Mouse (Mus musculus) CD4-positive helper T cell, adult 2 months (primary cell): ENCODE measurements around the gene Slc38a9.

Experiments
- DNase-seq: peaks from one replicate; pipeline ENCODE4 v3.0.0-alpha.2; 2012; ENCODE audit warnings: low read depth, missing footprints, low spot score

Slc38a9 gene

GRCm38 (mm10) chr13:112660574-112661381 is at the start of gene Slc38a9:
Gene Slc38a9, plus strand, starts transcription at chr13:112660751.
- DNase-seq: peak; percentile 95

DNA sequence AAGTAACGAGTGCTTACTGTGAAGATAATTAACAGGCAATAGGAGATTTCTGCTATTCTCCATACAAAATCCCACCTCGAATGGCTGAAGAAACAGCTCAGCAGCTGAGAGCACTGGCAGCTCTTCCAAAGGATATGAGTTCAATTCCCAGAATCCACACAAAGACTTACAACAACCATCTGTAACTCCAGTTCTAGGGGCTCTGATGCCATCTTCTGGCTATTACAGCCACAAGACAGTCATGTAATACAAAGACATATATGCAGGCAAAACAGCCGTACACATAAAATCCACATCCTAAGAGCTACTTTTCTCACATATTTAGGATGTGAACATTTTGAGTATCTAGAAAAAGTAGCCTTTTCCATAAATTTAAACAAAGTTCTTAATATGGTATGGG is 39.0 kb upstream of the Slc38a9 start:
- DNase-seq: no peak

DNA sequence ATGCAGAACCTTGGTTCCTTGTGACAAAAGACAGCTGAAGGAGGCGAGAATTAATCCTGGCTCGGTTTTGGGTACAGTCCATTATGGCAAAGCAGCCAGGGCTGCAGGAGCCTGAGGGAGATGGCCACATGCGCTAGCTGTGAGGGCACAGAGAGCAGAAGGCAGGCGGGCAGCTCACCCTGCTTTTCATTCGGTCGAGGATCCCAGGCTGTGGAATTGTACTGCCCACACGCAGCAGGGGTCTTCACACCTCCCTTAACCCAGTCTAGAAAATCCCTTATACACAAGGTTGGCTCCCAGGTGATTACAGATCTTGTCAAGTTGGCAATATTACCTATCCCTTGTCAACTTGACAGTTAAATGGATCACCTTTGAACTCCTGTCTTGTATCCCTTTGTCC is 36.9 kb upstream of the Slc38a9 start:
- no peak for DNase-seq

DNA sequence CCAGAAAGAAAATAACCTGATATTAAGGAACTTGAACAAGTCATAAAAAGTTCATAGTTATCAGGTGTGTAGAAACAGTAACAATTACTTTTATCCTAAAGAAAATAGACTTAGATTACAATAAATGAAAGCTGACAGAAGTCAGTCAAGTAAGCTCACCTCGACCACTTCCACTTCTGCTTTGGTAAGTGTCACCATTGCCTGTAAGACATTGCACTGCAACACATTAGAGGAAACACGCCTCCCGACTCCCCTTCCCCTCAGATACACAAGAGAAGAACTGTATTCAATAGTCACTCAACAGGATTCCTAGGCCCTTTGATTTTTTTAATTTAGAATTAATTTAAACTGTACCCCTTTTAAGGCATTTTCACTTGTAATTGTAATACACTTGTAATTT is 35.9 kb upstream of the Slc38a9 start:
- DNase-seq: no peak

DNA sequence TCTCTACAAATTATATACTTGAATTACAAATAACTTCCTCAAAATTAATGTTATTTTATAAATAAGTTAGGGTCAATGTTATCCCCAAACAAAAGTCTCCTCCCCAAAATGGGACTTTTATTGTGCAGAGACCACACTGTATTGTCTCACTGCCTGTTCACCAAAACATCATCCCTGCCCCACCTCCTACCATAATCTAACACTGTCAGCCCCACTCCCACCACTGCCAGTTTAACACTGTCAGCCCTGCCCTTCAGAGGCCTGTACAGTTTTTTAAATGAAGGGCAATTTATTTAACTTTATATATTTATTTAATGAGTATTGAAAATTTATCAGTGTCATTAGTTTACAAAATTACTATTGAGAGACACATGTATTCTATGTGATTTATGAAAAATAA is 35.0 kb upstream of the Slc38a9 start:
- DNase-seq: no peak

DNA sequence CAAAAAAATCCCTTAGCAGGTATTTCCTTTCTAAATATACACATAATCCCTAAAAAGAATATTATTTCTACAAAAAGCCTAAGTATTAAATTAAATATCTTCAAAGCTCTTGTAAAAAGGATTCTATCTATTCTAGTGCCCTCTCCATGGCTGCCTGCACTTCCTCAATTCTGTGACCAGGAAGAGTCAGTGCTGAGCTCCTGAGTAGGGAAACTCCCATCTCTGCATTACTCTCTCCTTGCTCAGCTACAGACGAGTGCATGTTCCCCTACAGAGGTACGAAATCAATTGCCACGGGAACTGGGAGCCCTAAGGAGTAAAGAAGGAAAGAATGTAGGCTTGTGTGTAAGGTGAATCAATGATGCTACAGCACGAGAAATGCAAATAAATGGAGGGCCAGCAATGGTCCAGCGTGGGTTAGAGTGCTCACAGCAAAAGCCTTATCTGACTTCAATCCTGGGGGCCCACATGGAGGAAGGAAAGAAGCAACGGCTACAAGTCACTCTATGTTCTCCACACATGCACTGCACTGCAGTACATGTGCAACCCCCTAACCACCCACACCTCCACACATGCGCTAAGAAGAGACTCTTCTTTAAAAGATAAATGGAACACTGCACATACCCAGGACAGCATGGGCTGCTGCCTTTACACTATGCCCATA is 25.2 kb upstream of the Slc38a9 start:
- no peak for DNase-seq

DNA sequence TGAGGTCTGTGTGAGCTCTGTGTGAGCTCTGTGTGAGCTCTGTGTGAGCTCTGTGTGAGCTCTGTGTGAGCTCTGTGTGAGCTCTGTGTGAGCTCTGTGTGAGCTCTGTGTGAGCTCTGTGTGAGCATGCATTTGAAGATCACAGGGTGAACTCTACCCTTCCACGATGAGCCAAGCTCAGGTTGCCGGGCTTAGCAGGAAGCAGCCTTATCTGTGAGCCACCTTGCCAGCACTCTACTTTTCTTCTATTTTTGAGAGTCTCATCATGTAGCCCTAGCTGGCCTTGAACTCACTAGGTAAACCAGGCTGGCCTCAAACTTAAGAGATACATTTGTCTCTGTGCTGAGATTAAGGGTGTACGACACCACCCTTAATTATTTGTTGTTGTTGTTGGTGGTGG is 24.1 kb upstream of the Slc38a9 start:
- no peak for DNase-seq

- DNase-seq: no peak
Measured at GRCm38 (mm10) chr13:112639111-112639510, 21.4 kb upstream of the Slc38a9 start.

GRCm38 (mm10) chr13:112642897-112643296 is 17.7 kb upstream of the Slc38a9 start:
- no peak for DNase-seq

DNA sequence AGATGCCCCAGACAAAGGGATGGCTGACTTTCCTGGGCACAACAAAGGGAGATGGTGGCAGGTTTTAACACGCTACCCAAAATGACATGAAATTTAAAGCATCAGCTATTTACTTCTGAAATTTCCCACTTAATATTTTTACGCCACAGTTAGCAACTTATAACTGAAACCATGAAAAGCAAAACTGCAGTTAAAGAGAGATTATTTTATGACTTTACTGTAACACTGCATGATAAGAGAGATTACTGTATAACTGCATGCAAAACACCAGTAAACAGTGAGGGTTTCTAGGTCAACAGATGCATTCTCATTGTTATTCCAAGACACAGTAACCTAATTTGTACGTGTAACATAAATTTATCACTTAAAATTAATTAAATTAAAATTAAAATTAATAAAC is 15.6 kb upstream of the Slc38a9 start:
- DNase-seq: no peak

DNA sequence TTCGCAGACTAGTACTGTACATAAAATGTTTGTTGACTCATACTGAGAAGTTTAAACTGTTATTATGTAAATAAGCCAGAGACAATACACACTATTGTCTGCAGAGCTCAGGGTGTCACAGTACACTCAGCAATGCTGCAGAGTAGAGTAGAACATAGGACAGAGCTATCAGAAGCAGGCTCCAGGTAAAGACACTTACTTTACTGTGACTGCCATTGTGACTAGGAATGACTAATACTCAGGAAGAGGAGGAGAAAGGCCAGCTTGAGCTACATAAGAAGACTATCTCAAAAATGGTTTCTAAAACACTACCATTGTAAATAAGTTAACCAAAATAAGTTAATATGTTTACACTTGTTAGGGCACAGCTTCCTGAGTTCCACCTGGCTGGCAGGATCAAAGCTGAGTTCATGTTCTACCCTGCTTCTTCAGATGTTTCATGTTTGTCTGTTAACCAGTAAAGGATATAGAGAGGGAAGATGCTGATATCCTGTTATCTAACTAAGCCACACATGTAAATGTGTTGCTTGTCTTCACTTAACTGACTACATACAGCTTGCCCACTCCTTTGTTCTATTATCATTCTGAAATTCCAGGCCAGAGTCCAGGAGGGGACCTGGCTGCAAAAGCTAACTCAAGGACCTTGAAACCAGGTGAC is 14.9 kb upstream of the Slc38a9 start:
- no peak for DNase-seq

GRCm38 (mm10) chr13:112651183-112651582 is 9.4 kb upstream of the Slc38a9 start:
- DNase-seq: no peak

DNA sequence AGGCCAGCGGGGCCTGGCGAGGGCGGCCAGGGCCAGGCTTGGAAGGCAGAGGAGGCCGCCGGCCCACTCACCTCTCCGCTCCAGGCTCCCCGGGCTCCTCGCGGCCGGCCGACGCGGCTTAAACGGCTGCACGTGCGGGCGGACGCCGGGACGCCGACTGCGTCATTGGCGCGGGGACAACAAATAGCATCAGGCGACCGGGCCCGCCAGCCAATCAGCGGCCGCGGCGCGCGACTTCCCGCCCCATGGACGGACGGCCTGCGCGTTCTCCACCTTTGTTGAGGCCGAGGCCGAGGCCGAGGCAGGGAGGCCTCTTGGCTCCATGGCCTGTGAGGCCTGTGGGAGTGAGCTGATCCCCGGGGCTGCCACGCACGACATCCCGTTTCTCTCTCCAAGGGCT is 8.3 kb upstream of the Slc38a9 start, which contains the start of gene Ddx4:
Ddx4 (minus strand) TSS at position 271 of the 400 bp plus-strand sequence.
- DNase-seq: no peak

GRCm38 (mm10) chr13:112659986-112660573 is 471 bp upstream of the Slc38a9 start:
- DNase-seq: no peak

DNA sequence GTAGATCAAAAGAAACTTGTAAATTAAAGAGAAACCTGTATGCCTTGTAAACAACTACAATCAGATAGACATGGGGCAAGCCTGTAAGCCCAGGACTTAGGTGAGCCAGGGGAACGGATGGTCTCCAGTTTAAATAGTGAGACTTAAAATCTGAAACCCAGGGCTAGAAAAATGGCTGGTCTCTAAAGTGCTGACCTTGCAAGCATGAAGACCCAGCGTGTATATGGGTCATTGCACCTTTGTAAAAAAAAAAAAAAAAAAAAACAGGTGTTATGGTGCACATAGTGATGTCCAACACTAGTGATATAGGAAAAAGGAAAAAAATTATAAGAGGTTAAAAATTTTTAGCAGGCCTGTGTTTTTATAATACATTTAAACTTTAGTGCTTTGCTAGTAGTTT is 1.1 kb downstream of the Slc38a9 start:
- no peak for DNase-seq

DNA sequence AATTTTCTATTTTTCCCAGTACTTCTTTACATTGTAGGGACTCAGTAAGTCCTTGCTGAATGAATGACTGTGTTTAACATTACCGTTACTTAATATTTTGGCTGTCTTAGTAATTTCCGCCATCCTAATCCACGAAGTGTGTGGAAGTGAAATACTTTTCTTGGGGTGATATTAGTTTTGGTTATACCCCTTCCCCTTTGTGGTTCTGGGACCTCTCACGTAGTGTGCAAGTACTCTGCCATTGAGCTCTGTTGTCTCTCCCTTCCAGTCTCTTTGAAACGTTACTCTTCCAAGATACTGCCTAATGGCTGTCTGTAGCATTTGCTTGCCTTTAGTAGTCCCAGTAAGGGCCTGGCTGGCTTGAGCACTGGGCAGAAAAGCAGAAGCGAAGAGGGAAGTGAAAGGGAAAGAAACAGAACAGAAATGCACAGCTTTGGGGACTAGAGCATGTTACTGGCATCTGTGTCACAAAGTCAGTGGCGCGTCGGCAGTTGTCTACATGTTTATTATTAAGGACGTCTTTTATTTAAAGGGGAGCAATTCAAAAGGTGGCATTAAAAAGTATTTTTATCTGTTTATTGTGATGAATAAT is 6.0 kb downstream of the Slc38a9 start:
- DNase-seq: no peak

GRCm38 (mm10) chr13:112667215-112667614 is 6.7 kb downstream of the Slc38a9 start:
- no peak for DNase-seq

- no peak for DNase-seq
Measured at GRCm38 (mm10) chr13:112671708-112672107, 11.2 kb downstream of the Slc38a9 start.

- no peak for DNase-seq
Measured at GRCm38 (mm10) chr13:112672797-112673196, 12.2 kb downstream of the Slc38a9 start.

DNA sequence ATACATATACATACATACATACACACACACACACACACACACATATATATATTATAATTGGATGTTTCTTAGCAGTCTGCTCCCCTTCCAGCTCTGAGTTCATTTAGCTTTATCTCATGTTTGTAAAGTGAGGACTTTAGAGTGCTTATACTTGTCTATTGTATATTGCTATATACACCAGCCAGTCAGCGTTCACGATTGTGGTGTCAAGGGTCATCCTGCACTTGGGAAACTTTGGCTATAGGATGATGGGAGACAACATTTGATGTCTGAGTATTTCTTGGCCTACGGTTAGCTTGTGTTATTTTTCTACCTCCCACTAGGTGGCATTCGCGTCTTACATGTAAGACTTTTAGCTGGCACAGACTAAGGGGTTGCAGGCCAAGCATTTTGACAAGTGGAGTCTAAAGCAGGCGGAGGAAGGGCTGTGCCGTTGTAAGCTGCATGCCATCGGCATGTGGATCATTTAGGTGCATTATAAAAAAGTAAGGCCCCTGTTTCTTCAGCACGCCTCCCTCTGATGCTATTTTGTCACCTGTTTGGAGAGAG is 13.4 kb downstream of the Slc38a9 start:
- peak; percentile 68 for DNase-seq

- no peak for DNase-seq
Measured at GRCm38 (mm10) chr13:112678154-112678553, 17.6 kb downstream of the Slc38a9 start.
